Mouse (Mus musculus) embryonic facial prominence, embryonic 11.5 days (tissue): ENCODE measurements around the gene Senp8. TPM values are rescaled to one million over a fixed set of nuclear protein-coding genes. Genes with fewer than 3 reads are reported as not detected.

Experiments
- ATAC-seq: fragments of 200-750 bp; cut with Nextera tagmentation; replicated peaks from 2 replicates; pipeline ENCODE4 v1.8.0; 2017; ENCODE audit warnings: low read depth; ENCODE audit not compliant: insufficient number of reproducible peaks, low FRiP score, low TSS enrichment
- DNase-seq: peaks from one replicate; pipeline ENCODE4 v3.0.0-alpha.2; 2015; ENCODE audit warnings: low spot score
- H3K27ac ChIP-seq: fragments of 300-500 bp; sonication (generic); replicated peaks from 2 replicates; pipeline ENCODE4 v1.5.1; 2014; ENCODE audit warnings: mild to moderate bottlenecking, low read depth, low read length, control low read depth
- H3K27me3 ChIP-seq: fragments of 300-500 bp; sonication (generic); 2 replicates; pipeline ENCODE4 v1.6.1; 2014; ENCODE audit warnings: mild to moderate bottlenecking, low read length, moderate library complexity, mixed read lengths; ENCODE audit not compliant: control insufficient read depth, insufficient read depth
- H3K36me3 ChIP-seq: fragments of 300-500 bp; sonication (generic); replicated peaks from 2 replicates; pipeline ENCODE4 v1.6.1; 2014; ENCODE audit warnings: low read depth, mild to moderate bottlenecking, low read length, moderate library complexity, mixed read lengths; ENCODE audit not compliant: control insufficient read depth, insufficient read depth
- H3K4me1 ChIP-seq: fragments of 300-500 bp; sonication (generic); 2 replicates; pipeline ENCODE4 v1.6.1; 2014; ENCODE audit warnings: low read length, mixed read lengths; ENCODE audit not compliant: control insufficient read depth, insufficient read depth
- H3K4me2 ChIP-seq: fragments of 300-500 bp; sonication (generic); 2 replicates; pipeline ENCODE4 v1.6.1; 2014; ENCODE audit warnings: low read depth, mild to moderate bottlenecking, control low read depth, low read length, moderate library complexity
- H3K4me3 ChIP-seq: fragments of 300-500 bp; sonication (generic); 2 replicates; pipeline ENCODE4 v1.5.1; 2014; ENCODE audit warnings: low read depth, low read length, control low read depth
- H3K9ac ChIP-seq: fragments of 300-500 bp; sonication (generic); replicated peaks from 2 replicates; pipeline ENCODE4 v1.6.1; 2014; ENCODE audit warnings: mild to moderate bottlenecking, control low read depth, low read length
- H3K9me3 ChIP-seq: fragments of 300-500 bp; sonication (generic); replicated peaks from 2 replicates; pipeline ENCODE4 v1.6.1; 2016; ENCODE audit warnings: mild to moderate bottlenecking, low read length, inconsistent platforms, mixed read lengths; ENCODE audit not compliant: control insufficient read depth
- WGBS: fragments of 180-500 bp; shearing (Covaris S2); extraction: QIAGEN DNeasy Blood & Tissue Kit; methylation state at CpG from one replicate; pipeline ENCODE4 v1.1.7; 2014; 5-methylcytosine and 5-hydroxymethylcytosine counted together
- polyA plus RNA-seq: library from polyadenylated mRNA; unstranded; fragments of >200 nt; fragmentation: Nextera tagmentation; extraction: Ambion mirVana; gene quantifications from 2 replicates; pipeline ENCODE4 v1.2.1, GENCODE M21; 2014

Gene Senp8
- polyA plus RNA-seq, 1 experiment from 2014 or later, result 22.1 TPM

DNA sequence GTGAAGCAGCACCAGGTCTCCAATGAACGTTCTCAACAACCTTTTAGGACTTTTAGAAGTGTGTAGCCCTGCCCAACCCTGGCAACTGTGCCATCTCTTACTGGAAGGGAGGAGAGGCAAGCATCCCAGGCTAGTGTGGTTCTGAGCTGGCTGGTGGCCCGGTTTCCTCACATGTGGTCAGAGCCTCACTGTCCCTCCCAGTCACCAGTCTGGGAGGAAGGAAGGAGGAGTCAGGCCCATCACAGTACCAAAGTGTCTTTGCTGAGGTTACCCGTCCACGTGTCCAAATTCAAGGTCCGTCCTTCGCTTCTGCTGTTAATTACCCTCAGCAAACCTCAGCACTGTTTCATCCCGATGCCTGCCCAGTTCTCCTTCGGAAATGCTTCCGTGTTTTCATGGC, 58.4 kb downstream of the Senp8 start:
- Histone ChIP-seq H3K9me3 (no peaks in the 10 kb centered on the region), H3K9ac (no peak overlapping the region), H3K4me1 (no peaks in the 10 kb centered on the region), H3K4me2 (peak overlapping the region; percentile 50; the same call in 1 of the 2 replicates), H3K27me3 (0 out of 2 replicates have a peak, but pooled peaks cover 2% of the 10 kb centered on the region), H3K4me3 (no peak overlapping the region), H3K36me3 (no peaks in the 10 kb centered on the region), H3K27ac (no peak overlapping the region)
- ATAC-seq (no peak), DNase-seq (no peak)
- WGBS, result 28% methylated on average over 9 of the region's 9 CpGs

DNA sequence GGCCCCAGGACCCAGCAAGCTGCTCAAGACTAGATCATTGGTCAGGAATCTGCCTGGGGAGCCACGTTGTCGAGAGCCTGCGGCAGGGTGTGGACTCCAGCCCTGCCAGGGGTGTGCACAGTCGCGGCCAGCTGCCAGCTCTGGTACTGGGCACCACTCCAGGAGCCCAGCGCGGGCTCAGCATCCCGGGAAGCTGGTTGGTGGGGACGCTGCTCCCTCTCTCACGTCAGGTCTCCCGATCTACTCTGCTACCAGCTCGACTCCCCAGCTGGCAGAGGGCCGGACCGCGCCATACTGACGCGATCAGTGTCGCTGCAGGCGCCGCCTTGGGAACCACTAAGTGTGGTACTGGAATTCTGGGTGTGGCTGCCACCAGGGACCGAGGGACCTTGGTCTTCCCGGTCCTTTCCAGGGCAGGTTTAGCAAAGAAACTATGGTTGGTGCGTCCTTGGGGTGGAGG, 58.8 kb downstream of the Senp8 start:
- H3K27ac ChIP-seq, result no peak overlapping the region
- H3K9ac ChIP-seq, result 0 out of 2 replicates have a peak overlapping the region, but pooled peaks have one; percentile 34
- 0 out of 2 replicates have a peak, but pooled peaks have one; percentile 52 for ATAC-seq
- no peak overlapping the region for H3K4me3 ChIP-seq
- peak overlapping the region; percentile 50 for H3K4me2 ChIP-seq
- 0 out of 2 replicates have a peak, but pooled peaks cover 2% of the 10 kb centered on the region for H3K27me3 ChIP-seq
- peak; percentile 32 for DNase-seq
- H3K9me3 ChIP-seq, result no peaks in the 10 kb centered on the region
- H3K4me1 ChIP-seq, result no peaks in the 10 kb centered on the region
- 2% methylated on average over 23 of the region's 23 CpGs for WGBS
- no peaks in the 10 kb centered on the region for H3K36me3 ChIP-seq

DNA sequence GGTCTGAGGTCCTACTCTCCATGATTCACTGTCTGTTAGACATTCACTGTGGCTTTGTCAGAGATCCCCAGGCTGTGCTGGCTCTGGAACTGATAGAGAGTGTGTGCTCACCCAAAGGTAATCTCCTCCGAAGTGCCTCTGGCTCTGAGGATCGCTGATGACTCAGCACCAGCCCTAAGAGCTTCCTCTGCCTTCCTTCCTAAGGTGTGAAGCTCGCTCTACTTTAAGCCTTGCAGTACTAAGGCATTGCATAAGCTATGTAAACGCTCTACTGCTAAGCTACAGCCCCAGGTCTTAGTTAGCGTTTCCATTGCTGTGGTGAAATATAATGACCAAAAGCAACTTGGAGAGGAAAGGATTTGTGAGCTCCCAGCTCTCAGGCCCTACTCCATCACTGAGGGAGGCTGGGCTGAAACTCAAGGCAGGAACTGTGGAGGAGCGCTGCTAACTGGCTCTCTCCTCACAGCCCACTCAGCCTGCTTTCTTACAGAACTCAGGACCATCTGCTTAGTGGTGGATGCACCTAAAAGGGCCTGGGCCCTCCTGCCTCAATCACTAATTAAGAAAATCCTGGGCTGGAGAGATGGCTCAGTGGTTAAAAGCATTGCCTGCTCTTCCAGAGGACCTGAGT, 63.0 kb downstream of the Senp8 start:
- ATAC-seq, result no peak

More for the DNA sequence above, 63.0 kb downstream of the Senp8 start:
- Histone ChIP-seq H3K4me3 (no peak overlapping the region), H3K36me3 (no peaks in the 10 kb centered on the region), H3K4me2 (no peak overlapping the region), H3K4me1 (no peaks in the 10 kb centered on the region), H3K9ac (no peak overlapping the region), H3K27ac (no peak overlapping the region), H3K9me3 (no peaks in the 10 kb centered on the region), H3K27me3 (0 out of 2 replicates have a peak, but pooled peaks cover 2% of the 10 kb centered on the region)
- no peak for DNase-seq
- 37% methylated on average over 6 of the region's 6 CpGs for WGBS

Other genes starting within 250 kb of the Senp8 start
- gene Hexa, start 211.2 kb downstream of the Senp8 start, polyA plus RNA-seq, result 49.4 and 64.0 TPM in 2 replicates
- not detected in 2 replicates for gene Tmem202, start 210.9 kb downstream of the Senp8 start, polyA plus RNA-seq
- gene Celf6, start 172.8 kb downstream of the Senp8 start, polyA plus RNA-seq, result 1.2 and 1.7 TPM in 2 replicates
- gene Parp6, start 133.4 kb downstream of the Senp8 start, polyA plus RNA-seq, result 36.8 and 43.6 TPM in 2 replicates
- gene Pkm, start 94.3 kb downstream of the Senp8 start, polyA plus RNA-seq, result 1,805 and 1,941 TPM in 2 replicates
- gene Gramd2, start 70.6 kb downstream of the Senp8 start, polyA plus RNA-seq, result 0.31 and 1.0 TPM in 2 replicates
- 13.3 and 15.7 TPM in 2 replicates for gene Myo9a, start 186 bp upstream of the Senp8 start, polyA plus RNA-seq
- gene Nr2e3, start 209.9 kb upstream of the Senp8 start, polyA plus RNA-seq, result 0.42 and 1.2 TPM in 2 replicates